Mouse (Mus musculus) embryonic stem cell, embryonic (primary cell): ENCODE data around the gene Vmn1r148.
"Not testable (repeated sequence)": the region's sequence is repeated elsewhere in the genome, so short reads cannot be mapped to it uniquely, and the experiment has no call there.

Experiments used
- CTCF ChIA-PET, 4 experiments: fragments of 300-600 bp in 2 of 4; fragments of 350-600 bp in 2 of 4; sonication (Branson Sonifier 250); formaldehyde crosslinking; loops; one replicate each; lab custom pipeline; 2022; ENCODE audit warnings: inconsistent platforms in 2 of 4; lab: Charles Lee
- POLR2A ChIA-PET, 4 experiments: fragments of 300-600 bp in 2 of 4; fragments of 350-600 bp in 2 of 4; sonication (Branson Sonifier 250); formaldehyde crosslinking; loops; one replicate each; lab custom pipeline; 2022; ENCODE audit warnings: antibody characterized with exemption in 4 of 4, inconsistent platforms in 1 of 4; lab: Charles Lee

Gene Vmn1r148

GRCm38 (mm10) chr7:22413283-22413682 lies at the start of gene Vmn1r148:
Gene Vmn1r148, plus strand, starts transcription at chr7:22413583.
- POLR2A ChIA-PET, CTCF ChIA-PET: not testable (repeated sequence)

- CTCF ChIA-PET, POLR2A ChIA-PET: not testable (repeated sequence)
Measured at GRCm38 (mm10) chr7:22370939-22371338, 42.4 kb upstream of the Vmn1r148 start, which contains the start of gene Gm8660. Gene Gm8660, minus strand, starts transcription at chr7:22371039.

GRCm38 (mm10) chr7:22438129-22438528 lies 24.7 kb downstream of the Vmn1r148 start, which contains the start of gene Vmn1r149:
Gene Vmn1r149, minus strand, starts transcription at chr7:22438229.
- POLR2A ChIA-PET, CTCF ChIA-PET: not testable (repeated sequence)

- CTCF ChIA-PET, POLR2A ChIA-PET: not testable (repeated sequence)
Measured at GRCm38 (mm10) chr7:22463975-22464374, 50.6 kb downstream of the Vmn1r148 start, which contains the start of gene Gm10665. Gene Gm10665, minus strand, starts transcription at chr7:22464075.
